In the genomic region with DNA sequence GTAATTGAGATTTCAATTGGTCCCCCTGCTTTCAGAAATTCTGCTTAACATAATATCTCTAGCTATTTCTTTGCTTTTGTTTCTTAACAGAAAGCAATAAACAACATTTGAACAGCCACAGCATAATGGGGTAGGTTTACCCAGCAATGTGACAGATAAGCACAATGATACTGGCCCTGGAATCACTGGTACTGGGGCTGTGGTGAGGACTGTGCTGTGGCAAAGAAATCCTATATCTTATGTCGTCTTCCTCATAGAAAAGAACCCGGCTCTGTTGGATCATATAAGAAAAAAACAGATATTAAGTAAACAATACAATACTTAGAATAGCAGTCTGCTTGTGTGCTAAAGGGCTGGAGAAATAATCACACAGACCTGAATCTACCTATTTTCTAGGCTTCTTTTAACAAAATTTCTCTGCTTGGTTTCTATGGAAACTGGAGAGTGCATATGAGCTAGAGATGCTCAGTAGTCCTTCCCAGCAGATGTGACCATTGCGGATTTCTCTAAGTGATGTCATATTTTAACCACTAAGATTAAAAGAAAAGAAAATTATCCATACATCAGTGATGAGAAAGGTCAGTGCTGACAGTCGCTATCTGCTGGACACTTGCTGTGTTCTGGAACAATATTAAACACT, we compare ENCODE assay signal across 19 mouse cellular contexts.
A peak's percentile ranks its signal among the peaks of the same experiment; 100 is the strongest.
DNase-seq lines count a peak whose midpoint lies in the region; ATAC-seq and TF ChIP-seq lines count a peak whose summit lies in the region.
"Had no signal": no experiment of that assay in that cellular context is flagged by ENCODE, and none has a peak within 500 bp of the region (broad histone marks: within the 10 kb centered on the region; RNA-seq: fewer than 3 reads in every experiment).

No protein-coding gene starts in this region.

- no peak for TF ChIP-seq CTCF in left cerebral cortex, adult 2 months (IDR thresholded peaks at IDR 0.05)
- no peak for TF ChIP-seq CTCF in forebrain, postnatal 0 days (IDR thresholded peaks at IDR 0.05; ENCODE audit: low read depth)
- no peak for TF ChIP-seq CTCF in intestine, postnatal 0 days (IDR thresholded peaks at IDR 0.05; ENCODE audit: low read depth)

- H3K4me2 ChIP-seq in forebrain, embryonic 15.5 days (replicated peaks): no peak overlapping the region
- H3K4me2 ChIP-seq in forebrain, embryonic 11.5 days (ENCODE audit: low read depth, low read length, severe bottlenecking): no peak overlapping the region
- no peak overlapping the region for H3K4me2 ChIP-seq in forebrain, postnatal 0 days (ENCODE audit: low read depth)
- H3K4me2 ChIP-seq in neural tube, embryonic 14.5 days (ENCODE audit: low read depth, low read length): no peak overlapping the region
- no peak overlapping the region for H3K4me2 ChIP-seq in intestine, postnatal 0 days (replicated peaks; ENCODE audit: low read depth)
- H3K4me2 ChIP-seq: lung, embryonic 15.5 days had no signal

- H3K9me3 ChIP-seq in forebrain, embryonic 15.5 days: no peaks in the 10 kb centered on the region
- no peaks in the 10 kb centered on the region for H3K9me3 ChIP-seq in forebrain, embryonic 11.5 days (ENCODE audit: control insufficient read depth, low read length)
- no peaks in the 10 kb centered on the region for H3K9me3 ChIP-seq in forebrain, postnatal 0 days (ENCODE audit: low read length)
- no peaks in the 10 kb centered on the region for H3K9me3 ChIP-seq in neural tube, embryonic 14.5 days (ENCODE audit: control insufficient read depth, low read length)
- no peaks in the 10 kb centered on the region for H3K9me3 ChIP-seq in intestine, postnatal 0 days (ENCODE audit: control insufficient read depth)
- H3K9me3 ChIP-seq: lung, embryonic 15.5 days had no signal

- H3K4me3 ChIP-seq in forebrain, embryonic 15.5 days: no peak overlapping the region
- H3K4me3 ChIP-seq in forebrain, embryonic 11.5 days (ENCODE audit: low read depth, low read length): no peak overlapping the region
- H3K4me3 ChIP-seq in left cerebral cortex, adult 2 months: no peak overlapping the region
- H3K4me3 ChIP-seq in forebrain, postnatal 0 days (ENCODE audit: low read depth, low read length): no peak overlapping the region
- H3K4me3 ChIP-seq in neural tube, embryonic 14.5 days (ENCODE audit: low read depth, low read length): no peak overlapping the region
- H3K4me3 ChIP-seq in intestine, postnatal 0 days (ENCODE audit: low read depth, low read length): no peak overlapping the region
- H3K4me3 ChIP-seq: heart, adult 2 months; lung, embryonic 15.5 days had no signal

- WGBS in forebrain, embryonic 15.5 days: 83% methylated on average over 4 of the region's 4 CpGs
- WGBS in forebrain, embryonic 11.5 days: 89% methylated on average over 4 of the region's 4 CpGs
- 66% methylated on average over 4 of the region's 4 CpGs for WGBS in forebrain, postnatal 0 days
- 86% methylated on average over 4 of the region's 4 CpGs for WGBS in neural tube, embryonic 14.5 days
- whole genome bisulfite sequencing in intestine, postnatal 0 days: 74% methylated on average over 4 of the region's 4 CpGs

- H3K36me3 ChIP-seq in forebrain, embryonic 15.5 days: no peaks in the 10 kb centered on the region
- H3K36me3 ChIP-seq in forebrain, embryonic 11.5 days (ENCODE audit: control insufficient read depth, insufficient read depth, low read length): no peaks in the 10 kb centered on the region
- H3K36me3 ChIP-seq in forebrain, postnatal 0 days (ENCODE audit: insufficient read depth): no peaks in the 10 kb centered on the region
- no peaks in the 10 kb centered on the region for H3K36me3 ChIP-seq in neural tube, embryonic 14.5 days (ENCODE audit: control insufficient read depth, insufficient read depth, low read length)
- no peaks in the 10 kb centered on the region for H3K36me3 ChIP-seq in intestine, postnatal 0 days (ENCODE audit: control insufficient read depth, insufficient read depth)
- H3K36me3 ChIP-seq: G1E; lung, embryonic 15.5 days had no signal

- no peak; the same call in 1 of the 2 replicates for ATAC-seq in forebrain, embryonic 15.5 days (replicated peaks)
- no peak for ATAC-seq in forebrain, embryonic 11.5 days (replicated peaks; ENCODE audit: low FRiP score)
- ATAC-seq in forebrain, postnatal 0 days: peak; percentile 75
- ATAC-seq in neural tube, embryonic 14.5 days (ENCODE audit: low read depth): no peak
- no peak for ATAC-seq in intestine, postnatal 0 days
- ATAC-seq: activated CD4-positive, CD25-positive, alpha-beta regulatory T cell, adult 4 months had no signal

- no peaks in the 10 kb centered on the region for H3K27me3 ChIP-seq in forebrain, embryonic 15.5 days
- H3K27me3 ChIP-seq in forebrain, embryonic 11.5 days (ENCODE audit: control insufficient read depth, insufficient read depth, low read length): no peaks in the 10 kb centered on the region
- no peaks in the 10 kb centered on the region for H3K27me3 ChIP-seq in forebrain, postnatal 0 days (ENCODE audit: insufficient read depth, low read length)
- no peaks in the 10 kb centered on the region for H3K27me3 ChIP-seq in neural tube, embryonic 14.5 days (ENCODE audit: control insufficient read depth, insufficient read depth, low read length)
- H3K27me3 ChIP-seq in intestine, postnatal 0 days (replicated peaks; ENCODE audit: control insufficient read depth, insufficient read depth, low read length): no peaks in the 10 kb centered on the region
- H3K27me3 ChIP-seq: lung, embryonic 15.5 days had no signal

- no peak overlapping the region for H3K9ac ChIP-seq in forebrain, embryonic 15.5 days (replicated peaks)
- H3K9ac ChIP-seq in forebrain, embryonic 11.5 days (ENCODE audit: low read length): no peak overlapping the region
- H3K9ac ChIP-seq in forebrain, postnatal 0 days: no peak overlapping the region
- no peak overlapping the region for H3K9ac ChIP-seq in neural tube, embryonic 14.5 days (replicated peaks; ENCODE audit: low read depth, low read length)
- no peak overlapping the region for H3K9ac ChIP-seq in intestine, postnatal 0 days (ENCODE audit: low read depth, low read length)
- H3K9ac ChIP-seq: liver, embryonic 14.5 days; lung, embryonic 15.5 days had no signal

- DNase-seq in forebrain, embryonic 11.5 days (ENCODE audit: low spot score): no peak
- no peak for DNase-seq in left cerebral cortex, adult 2 months (ENCODE audit: extremely low spot score in 1 of 2, low spot score in 2 of 2)
- no peak for DNase-seq in left cerebral cortex, postnatal 36 days (ENCODE audit: low spot score in 2 of 2)
- DNase-seq in forebrain, postnatal 0 days: peak; percentile 35
- no peak for DNase-seq in embryo, embryonic 10 days (ENCODE audit: low spot score)
- DNase-seq: adrenal gland, postnatal 14 days; cerebellum, adult 2 months; gastrocnemius, postnatal 14 days; heart, adult 2 months; kidney, adult 11 months; spleen, adult 18-20 months had no signal

- intact Hi-C loops in left cerebral cortex, adult 2 months (cut with DNase I): no loop called here
- intact Hi-C loops in left cerebral cortex, postnatal 36 days (cut with DNase I): no loop called here

- peak overlapping the region; percentile 66; the same call in 1 of the 2 replicates for H3K27ac ChIP-seq in forebrain, embryonic 15.5 days (replicated peaks)
- no peak overlapping the region for H3K27ac ChIP-seq in forebrain, embryonic 11.5 days (ENCODE audit: low read depth, low read length)
- H3K27ac ChIP-seq in left cerebral cortex, adult 2 months: peak overlapping the region; percentile 49
- H3K27ac ChIP-seq in forebrain, postnatal 0 days (ENCODE audit: low read depth, low read length): peak overlapping the region; percentile 69
- H3K27ac ChIP-seq in neural tube, embryonic 14.5 days (ENCODE audit: low read depth, low read length): peak overlapping the region; percentile 57; the same call in 1 of the 2 replicates
- no peak overlapping the region for H3K27ac ChIP-seq in intestine, postnatal 0 days (ENCODE audit: low read depth, low read length)
- H3K27ac ChIP-seq: heart, adult 2 months; liver, embryonic 14.5 days; lung, embryonic 15.5 days; macrophage had no signal

- H3K4me1 ChIP-seq in forebrain, embryonic 15.5 days: no peaks in the 10 kb centered on the region; the same call in 1 of the 2 replicates
- H3K4me1 ChIP-seq in forebrain, embryonic 11.5 days (replicated peaks; ENCODE audit: control insufficient read depth, insufficient read depth, low read length): peaks cover 5% of the 10 kb centered on the region; the same call in 1 of the 2 replicates
- no peaks in the 10 kb centered on the region; the same call in 1 of the 2 replicates for H3K4me1 ChIP-seq in forebrain, postnatal 0 days (ENCODE audit: insufficient read depth)
- no peaks in the 10 kb centered on the region for H3K4me1 ChIP-seq in neural tube, embryonic 14.5 days (ENCODE audit: control insufficient read depth, insufficient read depth, low read length)
- H3K4me1 ChIP-seq in intestine, postnatal 0 days (replicated peaks; ENCODE audit: control insufficient read depth, insufficient read depth, low read length): no peaks in the 10 kb centered on the region
- H3K4me1 ChIP-seq: lung, embryonic 15.5 days had no signal

Comparison
In these comparisons a context has a peak if more than half of its experiments do, and no peak if none do; other contexts are left out.
1. H3K27ac ChIP-seq: peak in forebrain, embryonic 15.5 days (single experiment), left cerebral cortex, adult 2 months (single experiment), forebrain, postnatal 0 days (single experiment) and neural tube, embryonic 14.5 days (single experiment); none in forebrain, embryonic 11.5 days (single experiment) and intestine, postnatal 0 days (single experiment).